Mouse (Mus musculus): ENCODE measurements at regions not wholly inside any gene's neighbourhood (a gene's known extent, or its start where the extent isn't known, plus 50 kb on each side); places are given as distances from the start of the nearest gene placed in this dataset.

- Histone ChIP-seq H3K4me1 (ENCODE audit: insufficient read depth) (no peaks in the 10 kb centered on the region), H3K9me3 (ENCODE audit: low read length) (no peaks in the 10 kb centered on the region), H3K27me3 (ENCODE audit: insufficient read depth, low read length) (no peaks in the 10 kb centered on the region), H3K4me2 (ENCODE audit: low read depth) (no peak overlapping the region), H3K4me3 (ENCODE audit: low read depth, low read length) (no peak overlapping the region), H3K36me3 (ENCODE audit: insufficient read depth) (no peaks in the 10 kb centered on the region), H3K9ac (no peak overlapping the region), H3K27ac (ENCODE audit: low read depth, low read length) (no peak overlapping the region)
- no peak for DNase-seq
- 66% methylated on average over 4 of the region's 4 CpGs for WGBS
- no peak for TF ChIP-seq CTCF (IDR thresholded peaks at IDR 0.05; ENCODE audit: low read depth)
- ATAC-seq: no peak
Measured at GRCm38 (mm10) chr3:78841173-78841572, 445.1 kb downstream of the Rapgef2 start.

DNA sequence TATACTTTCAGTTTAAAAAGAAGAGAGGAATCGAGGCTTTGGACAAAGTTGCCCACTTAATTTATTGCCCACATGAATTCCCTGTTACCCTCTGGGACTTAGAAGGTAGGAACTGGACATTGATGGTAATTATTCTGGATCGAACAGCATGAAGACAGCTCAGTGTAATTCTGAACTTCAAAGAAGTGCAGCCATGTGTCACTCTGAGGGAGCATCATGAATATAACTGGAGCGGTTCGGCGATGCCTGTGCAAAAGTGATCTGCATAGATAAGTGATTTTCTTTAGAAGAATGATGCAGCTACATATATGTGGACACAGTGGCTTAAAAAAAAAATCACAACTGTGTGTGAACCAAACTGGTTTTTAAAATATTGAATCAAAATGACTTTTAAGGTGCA, 449.5 kb downstream of the Rapgef2 start:
- 74% methylated on average over 5 of the region's 5 CpGs for WGBS
- DNase-seq: no peak
- H3K36me3 ChIP-seq (ENCODE audit: insufficient read depth): no peaks in the 10 kb centered on the region
- TF ChIP-seq CTCF (IDR thresholded peaks at IDR 0.05; ENCODE audit: low read depth): no peak
- H3K27ac ChIP-seq (ENCODE audit: low read depth, low read length): no peak overlapping the region
- no peak for ATAC-seq
- no peaks in the 10 kb centered on the region for H3K27me3 ChIP-seq (ENCODE audit: insufficient read depth, low read length)
- H3K9ac ChIP-seq: no peak overlapping the region
- H3K4me2 ChIP-seq (ENCODE audit: low read depth): no peak overlapping the region
- H3K4me3 ChIP-seq (ENCODE audit: low read depth, low read length): no peak overlapping the region
- H3K9me3 ChIP-seq (ENCODE audit: low read length): no peaks in the 10 kb centered on the region
- H3K4me1 ChIP-seq (ENCODE audit: insufficient read depth): no peaks in the 10 kb centered on the region

DNA sequence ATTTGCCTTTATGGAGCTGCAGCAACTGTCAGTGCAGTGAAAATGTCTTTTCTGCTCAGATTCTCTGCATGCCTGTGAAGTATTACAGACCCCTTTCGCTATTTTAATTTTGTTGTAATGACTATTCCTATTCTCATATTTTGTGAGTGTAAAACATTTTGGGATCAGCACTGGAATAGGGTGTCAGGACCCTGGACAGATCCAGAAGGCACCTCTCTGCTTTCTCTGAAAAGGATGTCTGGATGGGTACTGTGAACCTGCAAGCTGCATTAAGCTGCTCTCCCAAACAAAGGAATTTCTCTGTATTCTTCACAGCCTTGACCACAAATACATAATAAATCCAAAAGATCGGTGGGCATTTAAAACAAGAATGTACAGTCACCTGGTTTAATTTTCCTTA, 460.8 kb downstream of the Rapgef2 start:
- DNase-seq: no peak
- TF ChIP-seq CTCF (IDR thresholded peaks at IDR 0.05; ENCODE audit: low read depth): no peak
- 66% methylated on average over 2 of the region's 2 CpGs for WGBS
- Histone ChIP-seq H3K4me2 (ENCODE audit: low read depth) (no peak overlapping the region), H3K4me1 (ENCODE audit: insufficient read depth) (no peaks in the 10 kb centered on the region), H3K9me3 (ENCODE audit: low read length) (no peaks in the 10 kb centered on the region), H3K27me3 (ENCODE audit: insufficient read depth, low read length) (no peaks in the 10 kb centered on the region), H3K4me3 (ENCODE audit: low read depth, low read length) (no peak overlapping the region), H3K27ac (ENCODE audit: low read depth, low read length) (no peak overlapping the region), H3K36me3 (ENCODE audit: insufficient read depth) (no peaks in the 10 kb centered on the region), H3K9ac (no peak overlapping the region)
- no peak for ATAC-seq

- Histone ChIP-seq H3K27me3 (ENCODE audit: insufficient read depth, low read length) (no peaks in the 10 kb centered on the region), H3K9ac (no peak overlapping the region), H3K4me2 (ENCODE audit: low read depth) (no peak overlapping the region), H3K4me3 (ENCODE audit: low read depth, low read length) (no peak overlapping the region), H3K9me3 (ENCODE audit: low read length) (no peaks in the 10 kb centered on the region), H3K27ac (ENCODE audit: low read depth, low read length) (no peak overlapping the region), H3K4me1 (ENCODE audit: insufficient read depth) (no peaks in the 10 kb centered on the region; the same call in 1 of the 2 replicates), H3K36me3 (ENCODE audit: insufficient read depth) (no peaks in the 10 kb centered on the region)
- DNase-seq: no peak
- ATAC-seq: peak; percentile 50; the same call in 1 of the 2 replicates
- WGBS: 54% methylated on average over 3 of the region's 3 CpGs
- TF ChIP-seq CTCF (IDR thresholded peaks at IDR 0.05; ENCODE audit: low read depth): no peak
Measured at GRCm38 (mm10) chr3:78812425-78812824, 473.9 kb downstream of the Rapgef2 start.

- no peak overlapping the region for H3K27ac ChIP-seq (ENCODE audit: low read depth, low read length)
- H3K9me3 ChIP-seq (ENCODE audit: low read length): no peaks in the 10 kb centered on the region
- no peak for TF ChIP-seq CTCF (IDR thresholded peaks at IDR 0.05; ENCODE audit: low read depth)
- no peaks in the 10 kb centered on the region for H3K36me3 ChIP-seq (ENCODE audit: insufficient read depth)
- H3K27me3 ChIP-seq (ENCODE audit: insufficient read depth, low read length): no peaks in the 10 kb centered on the region
- H3K9ac ChIP-seq: no peak overlapping the region
- H3K4me2 ChIP-seq (ENCODE audit: low read depth): no peak overlapping the region
- 57% methylated on average over 5 of the region's 5 CpGs for WGBS
- no peak overlapping the region for H3K4me3 ChIP-seq (ENCODE audit: low read depth, low read length)
- ATAC-seq: peak; percentile 60; the same call in 1 of the 2 replicates
- no peaks in the 10 kb centered on the region; the same call in 1 of the 2 replicates for H3K4me1 ChIP-seq (ENCODE audit: insufficient read depth)
- peak; percentile 64 for DNase-seq
Measured at GRCm38 (mm10) chr3:78810431-78811152, 475.7 kb downstream of the Rapgef2 start.

DNA sequence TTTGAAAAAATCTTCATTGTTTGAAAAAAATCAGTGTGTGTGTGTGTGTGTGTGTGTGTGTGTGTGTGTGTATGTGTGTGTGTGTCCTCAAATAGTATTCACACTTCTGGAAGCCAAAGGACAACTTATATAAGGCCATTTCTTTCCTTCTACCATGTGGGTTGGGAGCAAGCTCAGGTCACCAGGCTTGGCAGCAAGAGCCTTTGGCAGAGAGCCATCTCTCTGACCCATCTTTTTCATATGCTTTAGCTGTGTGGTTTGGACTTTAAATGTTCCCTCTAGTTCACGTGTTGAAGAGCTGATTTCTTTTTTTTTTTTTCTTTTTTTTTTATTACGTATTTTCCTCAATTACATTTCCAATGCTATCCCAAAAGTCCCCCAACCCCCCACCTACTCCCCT, 483.1 kb downstream of the Rapgef2 start:
- DNase-seq (no peak), ATAC-seq (no peak)
- H3K4me1 ChIP-seq (ENCODE audit: insufficient read depth): no peaks in the 10 kb centered on the region
- 74% methylated on average over 2 of the region's 2 CpGs for WGBS
- no peak overlapping the region for H3K4me3 ChIP-seq (ENCODE audit: low read depth, low read length)
- H3K36me3 ChIP-seq (ENCODE audit: insufficient read depth): no peaks in the 10 kb centered on the region
- H3K27me3 ChIP-seq (ENCODE audit: insufficient read depth, low read length): no peaks in the 10 kb centered on the region
- H3K27ac ChIP-seq (ENCODE audit: low read depth, low read length): no peak overlapping the region
- TF ChIP-seq CTCF (IDR thresholded peaks at IDR 0.05; ENCODE audit: low read depth): no peak
- H3K9ac ChIP-seq: no peak overlapping the region
- H3K9me3 ChIP-seq (ENCODE audit: low read length): no peaks in the 10 kb centered on the region
- no peak overlapping the region for H3K4me2 ChIP-seq (ENCODE audit: low read depth)

- ATAC-seq: no peak
- 62% methylated on average over 4 of the region's 4 CpGs for WGBS
Measured at GRCm38 (mm10) chr3:78795951-78796455, 490.3 kb downstream of the Rapgef2 start.

More at GRCm38 (mm10) chr3:78795951-78796455, 490.3 kb downstream of the Rapgef2 start:
- H3K27me3 ChIP-seq (ENCODE audit: insufficient read depth, low read length): no peaks in the 10 kb centered on the region
- H3K4me3 ChIP-seq (ENCODE audit: low read depth, low read length): no peak overlapping the region
- no peaks in the 10 kb centered on the region for H3K4me1 ChIP-seq (ENCODE audit: insufficient read depth)
- DNase-seq: peak; percentile 60
- H3K27ac ChIP-seq (ENCODE audit: low read depth, low read length): no peak overlapping the region
- H3K36me3 ChIP-seq (ENCODE audit: insufficient read depth): no peaks in the 10 kb centered on the region
- no peak for TF ChIP-seq CTCF (IDR thresholded peaks at IDR 0.05; ENCODE audit: low read depth)
- H3K9me3 ChIP-seq (ENCODE audit: low read length): no peaks in the 10 kb centered on the region
- H3K4me2 ChIP-seq (ENCODE audit: low read depth): no peak overlapping the region
- no peak overlapping the region for H3K9ac ChIP-seq

All from forebrain, postnatal 0 days (tissue).